Mouse (Mus musculus): ENCODE data around the gene Ptprn2. TPM values are rescaled to one million over a fixed set of nuclear protein-coding genes. Genes with fewer than 3 reads are reported as not detected.

The Ptprn2 gene
- polyA plus RNA-seq, 1 experiment: 0.40 TPM

GRCm38 (mm10) chr12:117282659-117283058 lies 797.1 kb downstream of the Ptprn2 start:
- Histone ChIP-seq H3K4me1 (ENCODE audit: control insufficient read depth, insufficient read depth, low read length) (no peaks in the 10 kb centered on the region), H3K4me3 (ENCODE audit: control insufficient read depth, low read depth, low read length) (no peak overlapping the region), H3K27me3 (ENCODE audit: control insufficient read depth, insufficient read depth, low read length) (no peaks in the 10 kb centered on the region), H3K36me3 (ENCODE audit: control insufficient read depth, insufficient read depth, low read length) (no peaks in the 10 kb centered on the region), H3K27ac (ENCODE audit: control insufficient read depth, insufficient read depth, low read depth, low read length) (no peak overlapping the region)
- TF ChIP-seq CTCF (IDR thresholded peaks at IDR 0.05; ENCODE audit: control insufficient read depth, insufficient read depth, insufficient replicate concordance, low read depth, low read length) (no peak), POLR2A (IDR thresholded peaks at IDR 0.05; ENCODE audit: control insufficient read depth, low read depth, low read length) (no peak)

DNA sequence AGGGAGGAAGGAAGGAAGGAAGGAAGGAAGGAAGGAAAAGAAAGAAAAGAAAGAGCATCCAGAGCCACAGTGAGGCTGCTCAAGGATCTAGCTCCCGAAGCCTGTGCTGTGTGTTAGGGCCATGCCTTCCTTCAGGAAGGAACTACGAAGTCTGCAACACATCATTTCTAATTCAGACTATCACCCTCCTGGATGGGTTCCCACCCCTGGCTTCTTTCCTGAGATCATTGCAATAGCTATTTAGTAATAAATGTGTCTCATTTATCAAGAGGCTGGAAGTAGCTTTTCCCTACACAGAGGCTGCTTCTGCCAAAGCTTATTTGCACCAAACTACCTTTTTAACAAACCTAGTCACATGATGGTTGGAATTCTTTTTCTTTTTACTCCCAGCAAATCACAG lies 801.9 kb downstream of the Ptprn2 start:
- Histone ChIP-seq H3K27ac (ENCODE audit: control insufficient read depth, insufficient read depth, low read depth, low read length) (no peak overlapping the region), H3K4me1 (ENCODE audit: control insufficient read depth, insufficient read depth, low read length) (no peaks in the 10 kb centered on the region), H3K4me3 (ENCODE audit: control insufficient read depth, low read depth, low read length) (no peak overlapping the region), H3K27me3 (ENCODE audit: control insufficient read depth, insufficient read depth, low read length) (no peaks in the 10 kb centered on the region), H3K36me3 (ENCODE audit: control insufficient read depth, insufficient read depth, low read length) (no peaks in the 10 kb centered on the region)
- TF ChIP-seq POLR2A (IDR thresholded peaks at IDR 0.05; ENCODE audit: control insufficient read depth, low read depth, low read length) (no peak), CTCF (IDR thresholded peaks at IDR 0.05; ENCODE audit: control insufficient read depth, insufficient read depth, insufficient replicate concordance, low read depth, low read length) (no peak)

DNA sequence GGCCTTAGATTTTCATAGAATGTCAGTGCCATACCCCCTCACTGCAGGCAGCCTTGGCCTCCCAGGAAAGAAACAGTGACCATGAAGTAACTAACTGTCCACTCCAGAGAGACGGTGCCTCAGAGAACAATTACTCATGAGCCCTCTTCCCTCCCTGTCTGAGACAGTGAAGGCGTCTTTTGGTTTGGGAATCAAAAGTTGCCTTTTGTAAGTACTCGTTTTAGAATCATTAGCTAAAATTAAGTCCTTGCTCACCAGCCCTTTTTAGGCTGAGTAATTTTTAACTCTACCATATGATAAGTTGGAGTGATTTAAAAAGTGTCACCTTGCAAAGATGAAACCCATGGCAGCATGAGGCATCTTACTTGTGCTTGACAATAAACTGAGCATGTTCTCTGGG lies 806.4 kb downstream of the Ptprn2 start:
- TF ChIP-seq POLR2A (IDR thresholded peaks at IDR 0.05; ENCODE audit: control insufficient read depth, low read depth, low read length) (no peak), CTCF (IDR thresholded peaks at IDR 0.05; ENCODE audit: control insufficient read depth, insufficient read depth, insufficient replicate concordance, low read depth, low read length) (no peak)
- Histone ChIP-seq H3K36me3 (ENCODE audit: control insufficient read depth, insufficient read depth, low read length) (no peaks in the 10 kb centered on the region), H3K27ac (ENCODE audit: control insufficient read depth, insufficient read depth, low read depth, low read length) (no peak overlapping the region), H3K4me1 (ENCODE audit: control insufficient read depth, insufficient read depth, low read length) (no peaks in the 10 kb centered on the region), H3K4me3 (ENCODE audit: control insufficient read depth, low read depth, low read length) (no peak overlapping the region), H3K27me3 (ENCODE audit: control insufficient read depth, insufficient read depth, low read length) (no peaks in the 10 kb centered on the region)

- no peaks in the 10 kb centered on the region for H3K36me3 ChIP-seq (ENCODE audit: control insufficient read depth, insufficient read depth, low read length)
- no peak overlapping the region for H3K4me3 ChIP-seq (ENCODE audit: control insufficient read depth, low read depth, low read length)
- H3K27me3 ChIP-seq (ENCODE audit: control insufficient read depth, insufficient read depth, low read length): no peaks in the 10 kb centered on the region
- no peak overlapping the region for H3K27ac ChIP-seq (ENCODE audit: control insufficient read depth, insufficient read depth, low read depth, low read length)
- no peaks in the 10 kb centered on the region for H3K4me1 ChIP-seq (ENCODE audit: control insufficient read depth, insufficient read depth, low read length)
- TF ChIP-seq CTCF (IDR thresholded peaks at IDR 0.05; ENCODE audit: control insufficient read depth, insufficient read depth, insufficient replicate concordance, low read depth, low read length): no peak
- no peak for TF ChIP-seq POLR2A (IDR thresholded peaks at IDR 0.05; ENCODE audit: control insufficient read depth, low read depth, low read length)
Measured at GRCm38 (mm10) chr12:117296792-117297191, 811.3 kb downstream of the Ptprn2 start.

- H3K4me3 ChIP-seq (ENCODE audit: control insufficient read depth, low read depth, low read length): no peak overlapping the region
- no peaks in the 10 kb centered on the region for H3K36me3 ChIP-seq (ENCODE audit: control insufficient read depth, insufficient read depth, low read length)
- H3K27me3 ChIP-seq (ENCODE audit: control insufficient read depth, insufficient read depth, low read length): no peaks in the 10 kb centered on the region
- H3K27ac ChIP-seq (ENCODE audit: control insufficient read depth, insufficient read depth, low read depth, low read length): no peak overlapping the region
- TF ChIP-seq POLR2A (IDR thresholded peaks at IDR 0.05; ENCODE audit: control insufficient read depth, low read depth, low read length): no peak
- no peak for TF ChIP-seq CTCF (IDR thresholded peaks at IDR 0.05; ENCODE audit: control insufficient read depth, insufficient read depth, insufficient replicate concordance, low read depth, low read length)
- H3K4me1 ChIP-seq (ENCODE audit: control insufficient read depth, insufficient read depth, low read length): no peaks in the 10 kb centered on the region
Measured at GRCm38 (mm10) chr12:117299084-117299483, 813.6 kb downstream of the Ptprn2 start.

GRCm38 (mm10) chr12:117304751-117305624 lies 819.5 kb downstream of the Ptprn2 start:
- Histone ChIP-seq H3K36me3 (ENCODE audit: control insufficient read depth, insufficient read depth, low read length) (no peaks in the 10 kb centered on the region), H3K27me3 (ENCODE audit: control insufficient read depth, insufficient read depth, low read length) (no peaks in the 10 kb centered on the region), H3K4me3 (ENCODE audit: control insufficient read depth, low read depth, low read length) (no peak overlapping the region), H3K27ac (ENCODE audit: control insufficient read depth, insufficient read depth, low read depth, low read length) (no peak overlapping the region), H3K4me1 (ENCODE audit: control insufficient read depth, insufficient read depth, low read length) (no peaks in the 10 kb centered on the region)
- no peak for TF ChIP-seq POLR2A (IDR thresholded peaks at IDR 0.05; ENCODE audit: control insufficient read depth, low read depth, low read length)
- no peak for TF ChIP-seq CTCF (IDR thresholded peaks at IDR 0.05; ENCODE audit: control insufficient read depth, insufficient read depth, insufficient replicate concordance, low read depth, low read length)

- no peaks in the 10 kb centered on the region for H3K4me1 ChIP-seq (ENCODE audit: control insufficient read depth, insufficient read depth, low read length)
- no peak overlapping the region for H3K4me3 ChIP-seq (ENCODE audit: control insufficient read depth, low read depth, low read length)
- H3K27ac ChIP-seq (ENCODE audit: control insufficient read depth, insufficient read depth, low read depth, low read length): no peak overlapping the region
- H3K27me3 ChIP-seq (ENCODE audit: control insufficient read depth, insufficient read depth, low read length): no peaks in the 10 kb centered on the region
- TF ChIP-seq POLR2A (IDR thresholded peaks at IDR 0.05; ENCODE audit: control insufficient read depth, low read depth, low read length) (no peak), CTCF (IDR thresholded peaks at IDR 0.05; ENCODE audit: control insufficient read depth, insufficient read depth, insufficient replicate concordance, low read depth, low read length) (no peak)
- no peaks in the 10 kb centered on the region for H3K36me3 ChIP-seq (ENCODE audit: control insufficient read depth, insufficient read depth, low read length)
Measured at GRCm38 (mm10) chr12:117305625-117306105, 820.1 kb downstream of the Ptprn2 start.
